Mouse (Mus musculus): Measurements from ENCODE around the gene Ttll11. TPM values are rescaled to one million over a fixed set of nuclear protein-coding genes. Genes with fewer than 3 reads are reported as not detected.

Gene Ttll11
- polyA plus RNA-seq, 1 experiment, result 0.01 TPM

DNA sequence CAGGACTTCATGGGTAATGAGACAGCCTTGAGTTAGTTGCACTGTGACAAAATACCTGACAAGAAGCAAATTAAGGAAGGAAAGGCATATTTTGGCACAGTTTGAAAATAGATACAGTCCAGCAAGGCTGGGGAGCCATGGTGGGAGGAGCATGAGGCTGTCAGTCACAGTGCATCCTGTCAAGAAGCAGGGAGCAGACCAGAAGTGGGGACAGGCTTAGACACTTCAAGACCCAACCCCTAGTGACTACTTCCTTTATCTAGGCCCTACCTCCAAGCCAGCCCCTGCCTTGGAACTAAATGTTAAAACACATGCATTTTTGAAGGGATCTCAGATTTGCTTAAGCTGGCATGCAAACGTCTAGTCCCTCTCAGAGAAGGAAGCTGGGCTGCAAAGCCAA, 20.7 kb upstream of the Ttll11 start:
- H3K4me3 ChIP-seq (replicated peaks), result no peak overlapping the region
- TF ChIP-seq TAL1 (IDR thresholded peaks at IDR 0.05; ENCODE audit: low read length) (no peak), GATA1 (IDR thresholded peaks at IDR 0.05; ENCODE audit: low read length) (no peak)
- H3K36me3 ChIP-seq (ENCODE audit: control insufficient read depth), result no peaks in the 10 kb centered on the region
- no peaks in the 10 kb centered on the region for H3K27me3 ChIP-seq (ENCODE audit: control insufficient read depth)
- H3K9me3 ChIP-seq (ENCODE audit: control insufficient read depth, low read length), result no peaks in the 10 kb centered on the region
- no peaks in the 10 kb centered on the region for H3K4me1 ChIP-seq (ENCODE audit: control insufficient read depth)

DNA sequence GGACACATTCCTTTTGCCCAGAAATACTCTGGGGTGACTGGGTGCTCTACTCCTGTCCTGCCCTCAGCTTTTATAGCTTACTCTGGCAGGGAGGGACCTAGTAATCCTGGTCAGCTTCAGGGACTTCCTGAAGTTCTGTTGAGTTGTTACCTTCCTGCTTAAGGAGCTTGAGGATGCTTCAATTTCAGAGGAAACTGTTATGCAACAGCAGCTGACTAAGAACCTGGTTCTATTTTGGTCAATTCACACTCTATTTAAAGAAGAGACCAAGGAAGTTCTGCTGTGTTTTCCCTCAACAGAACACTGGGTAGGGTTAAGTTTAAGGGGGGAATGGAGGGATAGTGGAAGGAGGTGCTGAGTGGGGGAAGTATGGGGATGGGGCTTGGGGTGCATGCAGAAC, 19.5 kb upstream of the Ttll11 start:
- no peak for TF ChIP-seq GATA1 (IDR thresholded peaks at IDR 0.05; ENCODE audit: low read length)
- no peak for TF ChIP-seq TAL1 (IDR thresholded peaks at IDR 0.05; ENCODE audit: low read length)
- Histone ChIP-seq H3K4me1 (ENCODE audit: control insufficient read depth) (no peaks in the 10 kb centered on the region), H3K4me3 (replicated peaks) (no peak overlapping the region), H3K36me3 (ENCODE audit: control insufficient read depth) (no peaks in the 10 kb centered on the region), H3K9me3 (ENCODE audit: control insufficient read depth, low read length) (no peaks in the 10 kb centered on the region), H3K27me3 (ENCODE audit: control insufficient read depth) (no peaks in the 10 kb centered on the region)

DNA sequence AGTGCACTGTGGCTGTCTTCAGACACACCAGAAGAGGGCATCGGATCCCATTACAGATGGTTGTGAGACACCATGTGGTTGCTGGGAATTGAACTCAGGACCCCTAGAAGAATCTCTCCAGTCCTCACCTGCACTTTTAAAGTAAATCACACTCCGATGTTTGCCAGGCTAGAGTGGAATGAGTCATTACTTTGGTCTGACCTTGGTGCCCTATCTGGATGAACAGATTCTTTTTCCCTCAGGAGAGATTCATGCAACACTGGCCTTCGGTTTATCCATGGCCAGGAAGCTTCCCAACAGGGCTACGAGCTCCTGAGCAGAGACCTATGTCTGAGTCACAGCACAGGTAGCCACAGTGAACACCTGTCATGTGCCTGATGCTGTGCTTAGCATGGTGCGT, 18.7 kb upstream of the Ttll11 start:
- Histone ChIP-seq H3K27me3 (ENCODE audit: control insufficient read depth) (no peaks in the 10 kb centered on the region), H3K4me3 (replicated peaks) (no peak overlapping the region), H3K36me3 (ENCODE audit: control insufficient read depth) (no peaks in the 10 kb centered on the region), H3K4me1 (ENCODE audit: control insufficient read depth) (no peaks in the 10 kb centered on the region), H3K9me3 (ENCODE audit: control insufficient read depth, low read length) (no peaks in the 10 kb centered on the region)
- no peak for TF ChIP-seq GATA1 (IDR thresholded peaks at IDR 0.05; ENCODE audit: low read length)
- no peak for TF ChIP-seq TAL1 (IDR thresholded peaks at IDR 0.05; ENCODE audit: low read length)

DNA sequence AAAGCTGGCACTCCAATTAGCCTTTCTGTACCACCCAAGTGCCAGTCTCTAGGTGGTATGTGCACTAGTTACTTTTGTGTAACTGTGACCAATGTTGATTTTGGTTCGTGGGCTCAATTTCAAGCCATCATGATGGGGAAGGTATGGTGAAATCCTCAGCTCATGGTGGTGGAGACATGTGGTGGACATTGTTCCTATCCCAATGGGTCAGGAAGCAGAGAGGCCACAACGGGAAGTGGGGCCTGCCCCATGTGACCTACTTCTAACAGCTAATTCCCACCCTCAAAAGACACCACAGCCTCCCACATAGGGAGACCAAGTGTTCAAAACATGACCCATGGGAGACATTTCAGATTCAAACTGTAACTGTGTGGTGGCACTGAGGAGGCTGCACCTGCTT, 17.0 kb upstream of the Ttll11 start:
- Histone ChIP-seq H3K27me3 (ENCODE audit: control insufficient read depth) (no peaks in the 10 kb centered on the region), H3K9me3 (ENCODE audit: control insufficient read depth, low read length) (no peaks in the 10 kb centered on the region), H3K4me3 (replicated peaks) (no peak overlapping the region), H3K36me3 (ENCODE audit: control insufficient read depth) (no peaks in the 10 kb centered on the region), H3K4me1 (ENCODE audit: control insufficient read depth) (no peaks in the 10 kb centered on the region)
- TF ChIP-seq GATA1 (IDR thresholded peaks at IDR 0.05; ENCODE audit: low read length) (no peak), TAL1 (IDR thresholded peaks at IDR 0.05; ENCODE audit: low read length) (no peak)

DNA sequence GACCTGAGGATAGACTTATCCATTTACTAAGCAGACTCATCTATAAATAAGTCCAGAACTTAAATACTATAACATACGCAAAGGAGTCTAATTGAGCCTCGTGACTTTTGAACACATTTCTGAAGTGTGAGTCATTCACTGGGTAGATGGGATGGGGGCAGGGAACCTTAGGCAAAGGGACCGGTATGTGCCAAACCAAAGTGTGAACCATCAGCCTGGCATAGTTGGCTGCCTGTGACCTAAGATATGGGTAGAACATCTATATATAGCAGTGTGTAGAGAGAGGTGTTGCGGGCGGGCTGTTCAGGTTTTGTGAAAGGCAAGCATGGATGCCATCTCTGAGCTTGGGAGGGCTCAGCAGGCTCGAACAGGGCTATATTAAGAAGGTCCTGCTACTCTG, 14.6 kb upstream of the Ttll11 start:
- peaks cover 10% of the 10 kb centered on the region for H3K27me3 ChIP-seq (ENCODE audit: control insufficient read depth)
- TF ChIP-seq TAL1 (IDR thresholded peaks at IDR 0.05; ENCODE audit: low read length) (no peak), GATA1 (IDR thresholded peaks at IDR 0.05; ENCODE audit: low read length) (no peak)
- no peaks in the 10 kb centered on the region for H3K36me3 ChIP-seq (ENCODE audit: control insufficient read depth)
- no peaks in the 10 kb centered on the region for H3K4me1 ChIP-seq (ENCODE audit: control insufficient read depth)
- H3K9me3 ChIP-seq (ENCODE audit: control insufficient read depth, low read length), result no peaks in the 10 kb centered on the region
- no peak overlapping the region for H3K4me3 ChIP-seq (replicated peaks)

DNA sequence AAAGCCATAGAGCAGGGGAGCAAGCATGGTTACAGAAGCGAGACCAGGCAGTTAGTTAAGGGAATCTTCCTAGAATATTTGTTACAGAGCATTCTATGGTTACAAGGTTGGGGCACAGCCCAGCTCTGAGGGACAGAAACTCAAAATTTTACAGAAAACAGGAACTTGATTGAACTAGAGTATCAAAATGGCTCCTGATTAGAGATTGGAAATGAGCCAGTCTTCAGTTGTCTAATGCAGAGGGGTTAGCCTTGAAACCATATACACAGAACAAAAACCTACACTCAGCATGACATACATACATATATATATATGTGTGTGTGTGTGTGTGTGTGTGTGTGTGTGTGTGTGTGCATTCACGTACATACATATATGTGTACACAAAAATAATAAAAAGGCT, 13.8 kb upstream of the Ttll11 start:
- H3K4me3 ChIP-seq (replicated peaks), result no peak overlapping the region
- TF ChIP-seq TAL1 (IDR thresholded peaks at IDR 0.05; ENCODE audit: low read length), result no peak
- no peak for TF ChIP-seq GATA1 (IDR thresholded peaks at IDR 0.05; ENCODE audit: low read length)
- no peaks in the 10 kb centered on the region for H3K36me3 ChIP-seq (ENCODE audit: control insufficient read depth)
- no peaks in the 10 kb centered on the region for H3K9me3 ChIP-seq (ENCODE audit: control insufficient read depth, low read length)
- peaks cover 12% of the 10 kb centered on the region for H3K27me3 ChIP-seq (ENCODE audit: control insufficient read depth)
- no peaks in the 10 kb centered on the region for H3K4me1 ChIP-seq (ENCODE audit: control insufficient read depth)

DNA sequence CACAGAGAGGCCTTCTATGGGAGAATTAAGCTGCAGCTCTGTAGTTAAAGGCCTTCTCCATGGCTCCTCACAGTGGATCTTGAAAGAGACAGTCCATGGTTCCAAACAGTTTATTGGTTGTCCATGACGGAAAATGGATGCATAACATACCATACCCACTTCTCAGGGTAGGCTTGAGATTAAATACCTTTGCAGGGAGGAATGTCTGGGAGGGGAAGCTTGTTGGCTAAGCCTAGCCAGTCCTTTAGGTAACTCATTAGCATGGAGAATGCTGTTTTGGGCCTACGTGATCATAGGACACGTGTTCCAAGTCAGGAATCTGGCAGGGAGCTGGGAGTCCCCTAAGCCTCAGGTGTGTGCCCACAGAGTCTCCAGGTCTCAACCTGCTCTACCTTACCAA, 12.5 kb upstream of the Ttll11 start:
- H3K4me3 ChIP-seq (replicated peaks), result no peak overlapping the region
- no peaks in the 10 kb centered on the region for H3K9me3 ChIP-seq (ENCODE audit: control insufficient read depth, low read length)
- TF ChIP-seq GATA1 (IDR thresholded peaks at IDR 0.05; ENCODE audit: low read length) (no peak), TAL1 (IDR thresholded peaks at IDR 0.05; ENCODE audit: low read length) (no peak)
- peaks cover 24% of the 10 kb centered on the region for H3K27me3 ChIP-seq (ENCODE audit: control insufficient read depth)
- H3K36me3 ChIP-seq (ENCODE audit: control insufficient read depth), result no peaks in the 10 kb centered on the region
- no peaks in the 10 kb centered on the region for H3K4me1 ChIP-seq (ENCODE audit: control insufficient read depth)

DNA sequence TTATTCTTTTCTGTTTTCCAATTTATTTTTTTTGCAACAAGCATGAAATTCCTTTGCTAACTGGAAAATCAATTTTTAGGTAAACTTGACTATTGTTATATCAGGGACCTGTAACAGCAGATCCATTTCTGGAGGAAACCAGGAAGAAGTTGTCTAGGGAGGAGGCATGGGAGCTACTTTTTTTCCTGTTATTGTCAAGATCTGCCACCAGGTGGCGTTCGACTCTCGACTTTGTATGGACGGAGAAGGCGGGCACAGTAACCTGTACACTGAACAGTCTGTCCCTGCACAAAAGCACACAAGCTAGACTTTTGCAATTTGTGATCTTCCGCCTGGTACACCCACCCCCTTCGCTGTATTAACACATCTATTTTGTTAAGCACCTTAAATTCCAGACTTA, 4.2 kb upstream of the Ttll11 start:
- H3K36me3 ChIP-seq (ENCODE audit: control insufficient read depth), result no peaks in the 10 kb centered on the region
- no peak overlapping the region for H3K4me3 ChIP-seq (replicated peaks)
- H3K9me3 ChIP-seq (ENCODE audit: control insufficient read depth, low read length), result no peaks in the 10 kb centered on the region
- no peak for TF ChIP-seq GATA1 (IDR thresholded peaks at IDR 0.05; ENCODE audit: low read length)
- no peak for TF ChIP-seq TAL1 (IDR thresholded peaks at IDR 0.05; ENCODE audit: low read length)
- H3K4me1 ChIP-seq (ENCODE audit: control insufficient read depth), result peaks cover 9% of the 10 kb centered on the region
- peaks cover 58% of the 10 kb centered on the region for H3K27me3 ChIP-seq (ENCODE audit: control insufficient read depth)

DNA sequence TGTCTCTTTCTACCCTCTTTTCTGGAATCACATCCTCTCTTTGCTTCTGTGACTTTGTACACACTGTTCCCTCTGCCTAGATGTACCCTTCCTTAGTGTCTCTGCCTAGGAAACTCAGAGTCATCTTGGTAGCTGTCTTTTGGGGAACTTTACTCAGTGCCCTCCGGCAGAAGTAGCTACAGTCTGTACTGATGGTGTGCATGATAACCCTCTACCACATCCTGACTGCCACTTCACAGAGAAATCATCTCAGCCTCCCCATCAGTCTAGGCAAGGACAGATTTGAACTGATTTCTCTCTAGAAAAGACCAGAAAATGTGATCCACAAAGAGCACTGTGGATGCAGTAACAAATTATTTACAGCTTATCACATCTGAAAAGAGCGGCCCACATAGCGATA, 2.2 kb upstream of the Ttll11 start:
- no peaks in the 10 kb centered on the region for H3K9me3 ChIP-seq (ENCODE audit: control insufficient read depth, low read length)
- no peak overlapping the region for H3K4me3 ChIP-seq (replicated peaks)
- peaks cover 40% of the 10 kb centered on the region for H3K27me3 ChIP-seq (ENCODE audit: control insufficient read depth)
- TF ChIP-seq GATA1 (IDR thresholded peaks at IDR 0.05; ENCODE audit: low read length) (no peak), TAL1 (IDR thresholded peaks at IDR 0.05; ENCODE audit: low read length) (no peak)
- no peaks in the 10 kb centered on the region; the same call in 1 of the 2 replicates for H3K36me3 ChIP-seq (ENCODE audit: control insufficient read depth)
- H3K4me1 ChIP-seq (ENCODE audit: control insufficient read depth), result peaks cover 29% of the 10 kb centered on the region

DNA sequence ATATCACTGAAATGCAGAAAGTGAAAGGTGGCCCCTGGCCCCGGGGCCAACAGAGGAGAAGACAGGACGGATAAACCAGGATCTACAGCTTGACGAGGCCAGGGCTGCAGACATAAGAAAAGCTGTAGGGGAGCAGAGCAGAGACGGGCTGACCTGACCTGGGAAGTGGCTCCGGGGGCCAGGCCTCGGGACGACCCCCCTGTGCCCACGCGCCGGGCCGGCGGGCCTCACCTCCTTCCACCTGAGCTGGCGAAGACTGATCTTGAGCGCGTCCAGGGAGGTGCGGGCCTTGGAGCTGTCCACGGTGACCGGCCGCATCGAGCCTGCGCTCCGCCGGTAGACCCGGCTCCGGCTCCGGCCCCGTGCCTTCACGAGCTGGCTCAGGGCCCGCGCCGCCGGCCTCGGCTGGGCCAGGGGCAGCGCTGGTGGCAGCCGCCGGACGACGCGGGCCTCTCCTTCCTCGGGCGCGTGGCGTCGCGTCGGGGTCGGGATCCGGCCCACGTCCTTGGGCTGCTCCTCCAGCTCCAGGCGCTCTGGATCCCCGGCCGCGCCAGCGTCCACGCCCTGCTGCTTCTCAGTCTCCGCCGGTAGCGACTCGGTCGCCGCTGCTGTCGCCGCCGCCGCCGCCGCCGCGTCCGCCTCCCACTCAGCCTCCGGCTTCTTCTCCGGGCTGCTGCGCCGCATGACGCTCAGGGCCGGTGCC, 621 bp downstream of the Ttll11 start:
- Histone ChIP-seq H3K27me3 (ENCODE audit: control insufficient read depth) (peaks cover 18% of the 10 kb centered on the region), H3K36me3 (ENCODE audit: control insufficient read depth) (no peaks in the 10 kb centered on the region; the same call in 1 of the 2 replicates), H3K4me3 (replicated peaks) (peak overlapping the region; percentile 72), H3K4me1 (ENCODE audit: control insufficient read depth) (peaks cover 30% of the 10 kb centered on the region), H3K9me3 (ENCODE audit: control insufficient read depth, low read length) (no peaks in the 10 kb centered on the region)
- TF ChIP-seq GATA1 (IDR thresholded peaks at IDR 0.05; ENCODE audit: low read length), result no peak
- TF ChIP-seq TAL1 (IDR thresholded peaks at IDR 0.05; ENCODE audit: low read length), result no peak
